Mouse (Mus musculus): Measurements from ENCODE around the gene Dis3. TPM values are rescaled to one million over a fixed set of nuclear protein-coding genes. Genes with fewer than 3 reads are reported as not detected.

Gene Dis3
- polyA plus RNA-seq (2012; rRNA removed) = 12.5 and 12.6 TPM in 2 replicates

DNA sequence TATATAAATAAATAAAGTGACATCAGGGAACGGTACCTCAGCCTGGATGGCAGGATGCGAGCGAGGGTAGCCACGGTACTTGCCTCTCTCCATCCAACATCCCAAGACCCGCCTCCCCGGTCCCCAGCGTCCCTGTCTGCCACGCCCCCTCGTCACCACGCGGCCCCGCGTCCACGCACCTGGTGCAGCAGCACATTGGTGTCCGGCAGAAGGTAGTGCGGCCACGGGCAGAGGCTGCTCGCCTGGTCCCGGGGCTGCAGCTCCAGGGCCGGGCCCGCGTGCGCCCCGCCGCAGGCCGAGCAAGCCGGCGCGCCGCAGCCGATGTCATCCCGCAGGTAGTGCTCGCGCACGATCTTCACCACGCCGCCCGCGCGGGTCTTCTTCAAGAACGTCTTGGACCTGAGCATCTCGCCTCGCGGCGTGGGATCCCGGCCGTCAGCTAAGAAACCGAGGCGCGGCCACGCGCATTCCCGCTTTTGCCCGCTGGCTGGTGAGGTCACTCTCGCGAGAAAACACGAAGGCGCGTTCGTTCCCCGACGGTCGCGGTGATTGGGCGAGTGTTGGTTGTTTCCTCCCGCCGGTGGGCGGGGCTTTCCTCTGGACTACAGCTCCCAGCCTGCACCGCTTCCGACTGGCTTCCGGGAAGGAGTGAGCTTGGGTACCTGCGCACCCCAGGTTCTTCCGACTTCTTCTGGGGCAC is at the start of gene Dis3, which contains the start of gene Pibf1:
Dis3 (minus strand) TSS at position 504 of the 700 bp plus-strand sequence.
Pibf1 (plus strand) TSS at position 158 of the 700 bp plus-strand sequence.
- H3K4me3 ChIP-seq (ENCODE audit: insufficient read depth, low read length) = peak within 1 kb of the TSS; percentile 42
- H3K27ac ChIP-seq (ENCODE audit: insufficient read depth, low read length) = no peak within 1 kb of the TSS
- TF ChIP-seq POLR2A (IDR thresholded peaks at IDR 0.05; ENCODE audit: extremely low read depth, insufficient read depth, low read length) (peak; percentile 80), CTCF (IDR thresholded peaks at IDR 0.05; ENCODE audit: extremely low read depth, insufficient read depth, low read length) (no peak)
- H3K4me1 ChIP-seq (ENCODE audit: control insufficient read depth, insufficient read depth, low read length) = peaks cover 2% of the 10 kb centered on the region

DNA sequence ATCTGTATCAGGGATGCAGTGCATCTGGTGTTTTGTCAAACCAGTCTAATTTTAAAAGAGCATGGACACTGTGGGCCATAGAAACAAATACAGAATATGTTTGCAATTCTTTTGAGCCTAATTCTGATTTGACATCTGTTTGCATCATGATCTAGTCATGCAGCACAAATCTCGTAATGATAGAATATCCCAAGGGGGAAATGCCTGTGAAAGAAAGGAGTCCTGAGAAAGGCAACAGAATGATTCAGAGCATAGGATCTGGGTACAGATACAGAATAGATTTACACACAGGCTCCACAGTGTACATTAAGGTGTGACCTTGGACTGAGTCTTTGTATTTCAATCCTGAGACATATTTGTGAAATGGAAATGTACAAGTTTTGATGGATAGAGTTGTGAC is 47.3 kb upstream of the Dis3 start:
- H3K27ac ChIP-seq (ENCODE audit: insufficient read depth, low read length) = no peak overlapping the region
- no peak for TF ChIP-seq POLR2A (IDR thresholded peaks at IDR 0.05; ENCODE audit: extremely low read depth, insufficient read depth, low read length)
- no peak for TF ChIP-seq CTCF (IDR thresholded peaks at IDR 0.05; ENCODE audit: extremely low read depth, insufficient read depth, low read length)
- no peaks in the 10 kb centered on the region for H3K4me1 ChIP-seq (ENCODE audit: control insufficient read depth, insufficient read depth, low read length)
- H3K4me3 ChIP-seq (ENCODE audit: insufficient read depth, low read length) = no peak overlapping the region

DNA sequence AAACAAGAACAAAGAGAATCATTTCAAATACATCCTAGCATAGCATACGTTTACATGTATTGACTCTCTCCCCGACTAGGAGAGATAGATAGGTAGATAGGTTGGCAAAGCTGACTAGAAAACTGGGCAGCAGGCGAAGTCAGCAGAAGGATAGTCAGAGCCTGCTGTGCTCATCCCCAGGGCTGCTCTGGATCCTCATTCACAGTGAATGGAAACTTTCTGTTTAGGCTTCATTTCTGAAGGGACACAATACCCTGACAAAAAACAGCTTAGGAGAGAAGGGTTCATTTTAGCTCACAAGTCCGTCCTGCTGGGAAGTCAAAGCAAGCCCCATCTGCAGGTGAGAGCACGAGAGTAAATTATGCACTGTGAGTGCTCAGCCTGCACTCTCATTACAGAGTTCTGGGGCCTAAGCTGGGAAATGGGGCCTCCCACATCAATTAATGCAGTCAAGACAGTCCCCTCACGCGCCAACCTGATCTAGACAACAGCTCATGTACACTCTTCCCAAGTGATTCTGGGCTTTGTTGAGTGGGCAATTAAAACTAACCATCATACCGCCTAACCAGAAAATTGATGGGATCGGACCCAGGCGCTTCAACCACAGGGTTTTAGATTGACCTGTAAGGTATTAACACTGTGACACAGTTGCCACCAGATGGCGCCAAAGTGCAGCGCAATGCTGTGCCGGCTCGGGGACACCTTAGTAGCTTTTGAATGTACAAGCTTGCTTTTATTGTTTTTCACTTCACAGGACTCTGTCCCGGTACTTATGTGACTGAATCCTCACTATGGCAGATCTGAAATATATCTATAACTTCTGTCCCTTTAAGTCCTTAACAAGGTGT is 42.4 kb upstream of the Dis3 start:
- Histone ChIP-seq H3K4me1 (ENCODE audit: control insufficient read depth, insufficient read depth, low read length) (no peaks in the 10 kb centered on the region), H3K4me3 (ENCODE audit: insufficient read depth, low read length) (no peak overlapping the region), H3K27ac (ENCODE audit: insufficient read depth, low read length) (no peak overlapping the region)
- no peak for TF ChIP-seq POLR2A (IDR thresholded peaks at IDR 0.05; ENCODE audit: extremely low read depth, insufficient read depth, low read length)
- TF ChIP-seq CTCF (IDR thresholded peaks at IDR 0.05; ENCODE audit: extremely low read depth, insufficient read depth, low read length) = peak; percentile 89

GRCm38 (mm10) chr14:99140036-99140435 is 40.5 kb upstream of the Dis3 start:
- Histone ChIP-seq H3K27ac (ENCODE audit: insufficient read depth, low read length) (no peak overlapping the region), H3K4me3 (ENCODE audit: insufficient read depth, low read length) (no peak overlapping the region), H3K4me1 (ENCODE audit: control insufficient read depth, insufficient read depth, low read length) (no peaks in the 10 kb centered on the region)
- no peak for TF ChIP-seq CTCF (IDR thresholded peaks at IDR 0.05; ENCODE audit: extremely low read depth, insufficient read depth, low read length)
- no peak for TF ChIP-seq POLR2A (IDR thresholded peaks at IDR 0.05; ENCODE audit: extremely low read depth, insufficient read depth, low read length)

DNA sequence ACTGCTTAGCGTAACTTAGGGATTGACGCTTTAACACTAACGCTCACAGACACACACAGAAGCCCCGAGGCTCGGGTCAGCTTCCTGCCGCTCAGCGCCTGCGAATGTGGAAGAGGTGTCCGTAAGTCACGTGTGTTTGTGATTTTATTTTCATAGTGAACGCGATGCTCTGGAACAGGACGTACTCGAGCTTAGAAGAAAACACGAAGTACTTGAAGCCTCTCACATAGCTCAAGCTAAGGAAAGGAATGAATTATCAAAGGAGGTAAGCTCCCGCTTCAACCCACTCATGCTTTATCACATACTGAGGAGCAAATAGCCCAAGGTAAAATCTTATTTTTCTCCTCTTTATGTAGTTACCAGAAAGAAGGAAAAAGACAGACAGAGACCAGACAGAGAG is 36.7 kb upstream of the Dis3 start:
- H3K4me3 ChIP-seq (ENCODE audit: insufficient read depth, low read length) = no peak overlapping the region
- no peak for TF ChIP-seq CTCF (IDR thresholded peaks at IDR 0.05; ENCODE audit: extremely low read depth, insufficient read depth, low read length)
- TF ChIP-seq POLR2A (IDR thresholded peaks at IDR 0.05; ENCODE audit: extremely low read depth, insufficient read depth, low read length) = no peak
- H3K4me1 ChIP-seq (ENCODE audit: control insufficient read depth, insufficient read depth, low read length) = no peaks in the 10 kb centered on the region
- no peak overlapping the region for H3K27ac ChIP-seq (ENCODE audit: insufficient read depth, low read length)

GRCm38 (mm10) chr14:99135761-99136160 is 36.2 kb upstream of the Dis3 start:
- Histone ChIP-seq H3K27ac (ENCODE audit: insufficient read depth, low read length) (no peak overlapping the region), H3K4me1 (ENCODE audit: control insufficient read depth, insufficient read depth, low read length) (no peaks in the 10 kb centered on the region), H3K4me3 (ENCODE audit: insufficient read depth, low read length) (no peak overlapping the region)
- TF ChIP-seq CTCF (IDR thresholded peaks at IDR 0.05; ENCODE audit: extremely low read depth, insufficient read depth, low read length) (no peak), POLR2A (IDR thresholded peaks at IDR 0.05; ENCODE audit: extremely low read depth, insufficient read depth, low read length) (no peak)

DNA sequence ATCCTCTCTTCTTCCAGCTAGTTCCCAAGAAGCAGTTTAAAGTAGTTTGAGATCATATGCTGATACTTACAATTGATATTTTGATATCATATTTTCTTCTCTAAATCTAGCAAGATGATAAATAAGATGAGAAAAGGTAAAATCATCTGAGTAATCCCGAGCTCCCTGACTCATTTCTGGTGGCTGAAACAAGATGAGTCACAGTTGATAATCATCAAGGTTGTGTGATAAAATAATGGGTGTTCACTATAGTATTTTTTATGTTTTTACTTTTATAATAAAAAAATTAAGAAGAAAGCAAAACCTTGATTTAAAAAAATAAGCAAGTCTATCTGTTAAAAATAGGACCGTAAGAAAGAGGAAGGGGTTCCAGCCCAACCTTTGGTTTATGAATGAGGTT is 34.5 kb upstream of the Dis3 start:
- H3K4me3 ChIP-seq (ENCODE audit: insufficient read depth, low read length) = no peak overlapping the region
- no peaks in the 10 kb centered on the region for H3K4me1 ChIP-seq (ENCODE audit: control insufficient read depth, insufficient read depth, low read length)
- TF ChIP-seq POLR2A (IDR thresholded peaks at IDR 0.05; ENCODE audit: extremely low read depth, insufficient read depth, low read length) (no peak), CTCF (IDR thresholded peaks at IDR 0.05; ENCODE audit: extremely low read depth, insufficient read depth, low read length) (no peak)

DNA sequence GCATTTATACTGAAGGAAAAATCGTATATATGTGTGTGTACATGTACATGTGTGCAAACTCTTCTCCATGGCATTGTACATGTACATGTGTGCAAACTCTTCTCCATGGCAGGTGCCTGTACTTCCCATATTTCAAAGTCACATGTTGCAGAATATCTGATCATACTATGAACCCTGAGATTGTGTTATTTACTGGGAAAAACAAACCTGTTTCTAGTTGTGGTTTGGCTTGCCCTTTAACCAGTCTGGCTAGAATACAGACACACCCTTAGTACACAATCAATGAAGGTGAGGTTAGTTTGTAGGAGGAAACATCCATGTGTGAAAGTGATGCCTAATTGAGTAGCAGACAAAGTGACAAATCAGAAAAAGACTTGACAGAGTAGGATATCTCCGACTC is 29.5 kb upstream of the Dis3 start:
- no peak for TF ChIP-seq CTCF (IDR thresholded peaks at IDR 0.05; ENCODE audit: extremely low read depth, insufficient read depth, low read length)
- H3K4me3 ChIP-seq (ENCODE audit: insufficient read depth, low read length) = no peak overlapping the region
- no peaks in the 10 kb centered on the region for H3K4me1 ChIP-seq (ENCODE audit: control insufficient read depth, insufficient read depth, low read length)
- H3K27ac ChIP-seq (ENCODE audit: insufficient read depth, low read length) = no peak overlapping the region

More for the DNA sequence above, 34.5 kb upstream of the Dis3 start:
- H3K27ac ChIP-seq (ENCODE audit: insufficient read depth, low read length) = no peak overlapping the region

DNA sequence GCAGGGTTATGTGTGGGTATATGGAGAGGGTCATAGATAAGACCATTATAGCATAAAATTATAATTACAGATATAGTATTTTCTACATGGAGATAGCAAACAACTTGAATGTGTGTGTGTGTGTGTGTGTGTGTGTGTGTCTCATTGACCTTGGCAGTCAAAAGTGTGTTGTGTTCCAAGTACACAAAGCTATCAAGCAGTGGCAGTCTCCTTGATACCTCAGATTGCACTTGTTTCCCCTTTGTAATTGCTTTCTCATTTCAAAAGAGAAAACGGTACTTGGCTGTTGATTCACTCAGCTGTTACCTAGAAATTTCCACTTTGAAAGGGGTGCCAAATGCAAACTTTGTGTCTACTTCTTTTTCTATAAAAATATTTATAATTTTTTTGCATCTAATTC is 27.9 kb upstream of the Dis3 start:
- no peak for TF ChIP-seq POLR2A (IDR thresholded peaks at IDR 0.05; ENCODE audit: extremely low read depth, insufficient read depth, low read length)
- TF ChIP-seq CTCF (IDR thresholded peaks at IDR 0.05; ENCODE audit: extremely low read depth, insufficient read depth, low read length) = no peak
- Histone ChIP-seq H3K4me3 (ENCODE audit: insufficient read depth, low read length) (no peak overlapping the region), H3K4me1 (ENCODE audit: control insufficient read depth, insufficient read depth, low read length) (no peaks in the 10 kb centered on the region), H3K27ac (ENCODE audit: insufficient read depth, low read length) (no peak overlapping the region)

DNA sequence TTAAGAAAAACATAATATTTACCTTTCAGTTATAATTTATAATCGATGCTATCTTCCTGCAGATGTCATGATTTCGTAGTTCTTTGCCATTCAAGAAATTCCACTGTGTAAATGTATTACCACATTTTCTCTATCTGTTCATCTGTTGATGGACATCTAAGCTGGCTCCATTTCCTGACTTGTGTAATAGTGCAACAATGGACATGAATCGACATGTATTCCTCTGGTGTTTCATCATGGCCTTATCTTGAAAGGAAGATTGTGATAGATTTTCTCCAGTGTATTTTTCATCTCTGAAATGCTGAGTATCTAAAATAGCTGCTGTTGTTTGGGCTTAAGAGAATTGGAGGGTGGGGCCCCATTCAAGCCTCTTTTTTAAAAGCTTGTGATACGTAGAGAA is 27.1 kb upstream of the Dis3 start:
- Histone ChIP-seq H3K27ac (ENCODE audit: insufficient read depth, low read length) (no peak overlapping the region), H3K4me3 (ENCODE audit: insufficient read depth, low read length) (no peak overlapping the region), H3K4me1 (ENCODE audit: control insufficient read depth, insufficient read depth, low read length) (no peaks in the 10 kb centered on the region)
- no peak for TF ChIP-seq POLR2A (IDR thresholded peaks at IDR 0.05; ENCODE audit: extremely low read depth, insufficient read depth, low read length)
- TF ChIP-seq CTCF (IDR thresholded peaks at IDR 0.05; ENCODE audit: extremely low read depth, insufficient read depth, low read length) = no peak

Measured in cortical plate, adult 2 months (tissue).